Mouse (Mus musculus) small intestine, adult 2 months (tissue): ENCODE data around the gene Als2.

Source experiments
- CTCF ChIP-seq: fragments of 200-500 bp; IDR thresholded peaks from 2 replicates; pipeline ENCODE4 v1.5.1; 2012; ENCODE audit warnings: low read depth, mild to moderate bottlenecking, control low read depth, inconsistent platforms, low read length, moderate library complexity, mixed read lengths; ENCODE audit not compliant: insufficient replicate concordance, insufficient read length; ENCODE audit errors: extremely low read depth
- POLR2A ChIP-seq: fragments of 200-500 bp; IDR thresholded peaks from 2 replicates; pipeline ENCODE4 v1.6.1; 2012; ENCODE audit warnings: low read depth, mild to moderate bottlenecking, control low read depth, inconsistent platforms, low read length, moderate library complexity

- no peak for TF ChIP-seq POLR2A
- peak; percentile 41; the same call in 1 of the 2 replicates for TF ChIP-seq CTCF
These were observed 94.2 kb downstream of the Als2 start for GRCm38 (mm10) chr1:59142809-59143208.
